Mouse (Mus musculus): ENCODE results near the gene Ric1.

- no peak for TF ChIP-seq CTCF (IDR thresholded peaks at IDR 0.05; ENCODE audit: extremely low read depth, insufficient read length, insufficient replicate concordance, low read depth, low read length)
- TF ChIP-seq POLR2A (IDR thresholded peaks at IDR 0.05; ENCODE audit: low read depth, low read length), result no peak
These were observed 88.8 kb downstream of the Ric1 start for GRCm38 (mm10) chr19:29610907-29611306.

Data from small intestine, adult 2 months (tissue).